23 mouse cellular contexts compared by ENCODE assay signal in the genomic region with DNA sequence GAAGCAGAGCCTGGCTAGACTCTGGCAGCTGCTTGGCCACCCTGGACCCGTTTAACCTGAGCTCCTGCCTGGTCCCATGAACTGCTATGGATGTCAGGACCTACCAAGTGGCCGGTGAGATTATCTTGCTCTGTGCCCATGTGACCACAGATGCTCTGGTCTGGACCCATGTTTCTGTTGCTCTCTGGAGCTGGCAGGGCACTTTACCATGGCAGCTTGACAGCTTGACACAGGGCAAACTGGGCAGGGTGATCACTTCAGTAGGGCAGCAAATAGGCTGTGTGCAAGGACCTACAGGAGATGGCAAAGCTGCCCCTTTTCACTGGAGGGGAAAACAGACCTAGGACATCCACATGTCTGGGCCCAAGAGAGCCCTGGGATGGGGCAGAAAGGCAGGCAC.
DNase-seq lines count a peak whose midpoint lies in the region; ATAC-seq and TF ChIP-seq lines count a peak whose summit lies in the region.
"Had no signal": no experiment of that assay in that cellular context is flagged by ENCODE, and none has a peak within 500 bp of the region (broad histone marks: within the 10 kb centered on the region; RNA-seq: fewer than 3 reads in every experiment).

No protein-coding gene starts in this region.

- no peak overlapping the region for H3K27ac ChIP-seq in gastrocnemius, adult 2 months
- H3K27ac ChIP-seq in heart, embryonic 12.5 days (ENCODE audit: poor library complexity, severe bottlenecking), result no peak overlapping the region
- no peak overlapping the region for H3K27ac ChIP-seq in midbrain, embryonic 11.5 days (ENCODE audit: low read depth, low read length)
- no peak overlapping the region for H3K27ac ChIP-seq in midbrain, postnatal 0 days (ENCODE audit: low read depth, low read length)
- H3K27ac ChIP-seq: embryonic facial prominence, embryonic 13.5 days; embryonic facial prominence, embryonic 15.5 days; forebrain, embryonic 10.5 days; forebrain, embryonic 12.5 days had no signal

- H3K4me1 ChIP-seq in heart, embryonic 12.5 days (replicated peaks), result no peaks in the 10 kb centered on the region
- H3K4me1 ChIP-seq in midbrain, embryonic 11.5 days (ENCODE audit: control insufficient read depth, insufficient read depth, low read length), result no peaks in the 10 kb centered on the region
- H3K4me1 ChIP-seq in midbrain, postnatal 0 days (ENCODE audit: insufficient read depth, low read length), result no peaks in the 10 kb centered on the region
- H3K4me1 ChIP-seq: embryonic facial prominence, embryonic 13.5 days; embryonic facial prominence, embryonic 15.5 days; forebrain, embryonic 12.5 days had no signal

- H3K4me2 ChIP-seq in heart, embryonic 12.5 days, result no peak overlapping the region
- no peak overlapping the region for H3K4me2 ChIP-seq in midbrain, embryonic 11.5 days
- H3K4me2 ChIP-seq in midbrain, postnatal 0 days (ENCODE audit: low read depth, low read length, poor library complexity, severe bottlenecking), result no peak overlapping the region
- H3K4me2 ChIP-seq: embryonic facial prominence, embryonic 13.5 days; embryonic facial prominence, embryonic 15.5 days; forebrain, embryonic 12.5 days had no signal

- no peaks in the 10 kb centered on the region for H3K36me3 ChIP-seq in heart, embryonic 12.5 days
- H3K36me3 ChIP-seq in midbrain, embryonic 11.5 days (ENCODE audit: control insufficient read depth, insufficient read depth, low read length), result no peaks in the 10 kb centered on the region
- peaks cover 5% of the 10 kb centered on the region; the same call in 1 of the 2 replicates for H3K36me3 ChIP-seq in midbrain, postnatal 0 days (ENCODE audit: insufficient read depth, low read length)
- H3K36me3 ChIP-seq: embryonic facial prominence, embryonic 13.5 days; embryonic facial prominence, embryonic 15.5 days; forebrain, embryonic 12.5 days had no signal

- H3K4me3 ChIP-seq in gastrocnemius, adult 2 months, result no peak overlapping the region
- no peak overlapping the region for H3K4me3 ChIP-seq in heart, embryonic 12.5 days
- no peak overlapping the region for H3K4me3 ChIP-seq in midbrain, embryonic 11.5 days (ENCODE audit: low read depth, low read length)
- no peak overlapping the region for H3K4me3 ChIP-seq in midbrain, postnatal 0 days (ENCODE audit: low read depth, low read length)
- H3K4me3 ChIP-seq: embryonic facial prominence, embryonic 13.5 days; embryonic facial prominence, embryonic 15.5 days; erythroblast, embryonic 14.5 days; forebrain, embryonic 10.5 days; forebrain, embryonic 12.5 days had no signal

- TF ChIP-seq CTCF in gastrocnemius, adult 2 months (IDR thresholded peaks at IDR 0.05), result no peak
- no peak for TF ChIP-seq CTCF in midbrain, postnatal 0 days (IDR thresholded peaks at IDR 0.05)

- H3K9me3 ChIP-seq in heart, embryonic 12.5 days (replicated peaks), result no peaks in the 10 kb centered on the region
- H3K9me3 ChIP-seq in midbrain, embryonic 11.5 days (ENCODE audit: control insufficient read depth, low read length), result no peaks in the 10 kb centered on the region
- no peaks in the 10 kb centered on the region for H3K9me3 ChIP-seq in midbrain, postnatal 0 days (ENCODE audit: low read length)
- H3K9me3 ChIP-seq: embryonic facial prominence, embryonic 13.5 days; embryonic facial prominence, embryonic 15.5 days; forebrain, embryonic 10.5 days; forebrain, embryonic 12.5 days had no signal

- WGBS in heart, embryonic 12.5 days, result 77% methylated on average over 2 of the region's 2 CpGs
- WGBS in midbrain, embryonic 11.5 days, result 88% methylated on average over 2 of the region's 2 CpGs
- WGBS in midbrain, postnatal 0 days, result 98% methylated on average over 2 of the region's 2 CpGs

- H3K9ac ChIP-seq in heart, embryonic 12.5 days, result no peak overlapping the region
- H3K9ac ChIP-seq in midbrain, embryonic 11.5 days (ENCODE audit: low read length), result no peak overlapping the region
- no peak overlapping the region for H3K9ac ChIP-seq in midbrain, postnatal 0 days (replicated peaks; ENCODE audit: low read length, poor library complexity, severe bottlenecking)
- H3K9ac ChIP-seq: embryonic facial prominence, embryonic 13.5 days; embryonic facial prominence, embryonic 15.5 days; forebrain, embryonic 12.5 days had no signal

- no peak for ATAC-seq in heart, embryonic 12.5 days (ENCODE audit: insufficient number of reproducible peaks, low FRiP score)
- ATAC-seq in midbrain, embryonic 11.5 days (ENCODE audit: low FRiP score), result no peak
- ATAC-seq in midbrain, postnatal 0 days (ENCODE audit: low FRiP score), result no peak
- ATAC-seq: forebrain, embryonic 14.5 days; forebrain, embryonic 16.5 days had no signal

- peak; percentile 27 to 52 for DNase-seq in cerebellum, postnatal 14 days
- no peak for DNase-seq in cerebellum, postnatal 4 days (ENCODE audit: low spot score in 2 of 2)
- peak; percentile 43 for DNase-seq in gastrocnemius, adult 2 months
- no peak for DNase-seq in gastrocnemius, postnatal 10 days
- peak; percentile 92 for DNase-seq in heart, adult 11 months
- DNase-seq in midbrain, embryonic 11.5 days (ENCODE audit: low spot score, missing footprints), result peak; percentile 14
- no peak for DNase-seq in midbrain, postnatal 0 days (ENCODE audit: low spot score)
- DNase-seq: adrenal gland, adult 2 months; adrenal gland, postnatal 10 days; adrenal gland, postnatal 25 days; cerebellum, adult 11 months; cerebellum, adult 18-20 months; cerebellum, adult 8-10 months; cerebellum, adult 9-11 months; embryo, embryonic 11 days had no signal

- intact Hi-C loops in gastrocnemius, adult 2 months (cut with DNase I), result loop anchor here (10.0 kb wide), 1 partner anchor 528 kb away; no protein-coding TSS in a partner anchor

- H3K27me3 ChIP-seq in heart, embryonic 12.5 days (replicated peaks), result no peaks in the 10 kb centered on the region
- no peaks in the 10 kb centered on the region for H3K27me3 ChIP-seq in midbrain, embryonic 11.5 days (ENCODE audit: control insufficient read depth, insufficient read depth, low read length)
- H3K27me3 ChIP-seq in midbrain, postnatal 0 days (ENCODE audit: insufficient read depth, low read length), result no peaks in the 10 kb centered on the region
- H3K27me3 ChIP-seq: embryonic facial prominence, embryonic 13.5 days; embryonic facial prominence, embryonic 15.5 days; forebrain, embryonic 12.5 days had no signal

Comparison
In these comparisons a context has a peak if more than half of its experiments do, and no peak if none do; other contexts are left out.
1. DNase-seq: peak in cerebellum, postnatal 14 days (2 of 2), gastrocnemius, adult 2 months (single experiment), heart, adult 11 months (single experiment) and midbrain, embryonic 11.5 days (single experiment); none in cerebellum, postnatal 4 days (0 of 2), gastrocnemius, postnatal 10 days (single experiment) and midbrain, postnatal 0 days (single experiment).